Comparison of ENCODE assay signal across 8 mouse cellular contexts in genomic region chr13:9276322-9276855, GRCm38 (mm10). TPM values are rescaled to one million over a fixed set of nuclear protein-coding genes. Genes with fewer than 3 reads are reported as not detected.
DNase-seq lines count a peak whose midpoint lies in the region; ATAC-seq and TF ChIP-seq lines count a peak whose summit lies in the region.

TSS of gene Dip2c (plus strand) at chr13:9276528.

- H3K9me3 ChIP-seq in forebrain, embryonic 14.5 days (replicated peaks; ENCODE audit: control insufficient read depth, low read length), result no peaks in the 10 kb centered on the region
- H3K9me3 ChIP-seq in liver, embryonic 16.5 days (replicated peaks; ENCODE audit: control insufficient read depth, low read length), result no peaks in the 10 kb centered on the region
- no peaks in the 10 kb centered on the region for H3K9me3 ChIP-seq in neural tube, embryonic 14.5 days (ENCODE audit: control insufficient read depth, low read length)

- no peaks in the 10 kb centered on the region for H3K27me3 ChIP-seq in forebrain, embryonic 14.5 days (replicated peaks; ENCODE audit: control insufficient read depth, insufficient read depth, low read length)
- peaks cover 17% of the 10 kb centered on the region for H3K27me3 ChIP-seq in liver, embryonic 16.5 days (ENCODE audit: control insufficient read depth, insufficient read depth, low read depth, low read length)
- H3K27me3 ChIP-seq in neural tube, embryonic 14.5 days (ENCODE audit: control insufficient read depth, insufficient read depth, low read length), result no peaks in the 10 kb centered on the region
- no peaks in the 10 kb centered on the region for H3K27me3 ChIP-seq in testis, adult 2 months (ENCODE audit: control insufficient read depth, insufficient read depth, low read length)

- peaks cover 16% of the 10 kb centered on the region for H3K4me1 ChIP-seq in forebrain, embryonic 14.5 days (ENCODE audit: control insufficient read depth, insufficient read depth, low read length)
- H3K4me1 ChIP-seq in liver, embryonic 16.5 days (ENCODE audit: control insufficient read depth, low read depth, low read length), result no peaks in the 10 kb centered on the region; the same call in 1 of the 2 replicates
- H3K4me1 ChIP-seq in neural tube, embryonic 14.5 days (ENCODE audit: control insufficient read depth, insufficient read depth, low read length), result peaks cover 11% of the 10 kb centered on the region
- peaks cover 3% of the 10 kb centered on the region for H3K4me1 ChIP-seq in testis, adult 2 months (ENCODE audit: control insufficient read depth, insufficient read depth, low read length)

- H3K9ac ChIP-seq in forebrain, embryonic 14.5 days (ENCODE audit: low read length), result peak within 1 kb of the TSS; percentile 98
- peak within 1 kb of the TSS; percentile 62 for H3K9ac ChIP-seq in liver, embryonic 16.5 days (ENCODE audit: low read depth, low read length)
- peak within 1 kb of the TSS; percentile 97 for H3K9ac ChIP-seq in neural tube, embryonic 14.5 days (replicated peaks; ENCODE audit: low read depth, low read length)

- peak; percentile 83 for ATAC-seq in CD4-positive, CD25-positive, alpha-beta regulatory T cell, adult 4 months
- ATAC-seq in forebrain, embryonic 14.5 days, result peak; percentile 94
- ATAC-seq in liver, embryonic 16.5 days (ENCODE audit: low read depth), result peak; percentile 89
- peak; percentile 94 for ATAC-seq in neural tube, embryonic 14.5 days (ENCODE audit: low read depth)

- WGBS in forebrain, embryonic 14.5 days, result under 1% methylated on average over 64 of the region's 67 CpGs
- WGBS in large intestine, adult 2 months, result 1% methylated on average over 67 of the region's 67 CpGs
- WGBS in liver, embryonic 16.5 days (ENCODE audit: insufficient replicate concordance), result under 1% methylated on average over 67 of the region's 67 CpGs
- under 1% methylated on average over 52 of the region's 67 CpGs for WGBS in neural tube, embryonic 14.5 days

- intact Hi-C loops in heart, postnatal 14 days (cut with DNase I), result loop anchor here (2.0 to 10.0 kb wide), 2 partner anchors 188 to 488 kb away; partner anchors contain the start of gene Zmynd11

- peak within 1 kb of the TSS; percentile 94 for H3K4me3 ChIP-seq in forebrain, embryonic 14.5 days (ENCODE audit: low read depth, low read length)
- peak within 1 kb of the TSS; percentile 68 for H3K4me3 ChIP-seq in liver, embryonic 16.5 days (ENCODE audit: low read depth, low read length)
- H3K4me3 ChIP-seq in neural tube, embryonic 14.5 days (ENCODE audit: low read depth, low read length), result peak within 1 kb of the TSS; percentile 93
- H3K4me3 ChIP-seq in testis, adult 2 months (ENCODE audit: control insufficient read depth, low read depth, low read length), result peak within 1 kb of the TSS; percentile 94

- peak within 1 kb of the TSS; percentile 98 for H3K27ac ChIP-seq in forebrain, embryonic 14.5 days (ENCODE audit: low read depth, low read length)
- H3K27ac ChIP-seq in liver, embryonic 16.5 days (ENCODE audit: low read length), result no peak within 1 kb of the TSS
- H3K27ac ChIP-seq in neural tube, embryonic 14.5 days (ENCODE audit: low read depth, low read length), result peak within 1 kb of the TSS; percentile 99
- peak within 1 kb of the TSS; percentile 90 for H3K27ac ChIP-seq in testis, adult 2 months (ENCODE audit: control insufficient read depth, insufficient read depth, low read depth, low read length)

- TF ChIP-seq CTCF in testis, adult 2 months (IDR thresholded peaks at IDR 0.05; ENCODE audit: control insufficient read depth, insufficient read depth, insufficient replicate concordance, low read depth, low read length), result no peak

- H3K4me2 ChIP-seq in forebrain, embryonic 14.5 days (ENCODE audit: low read length), result peak within 1 kb of the TSS; percentile 72
- H3K4me2 ChIP-seq in liver, embryonic 16.5 days (ENCODE audit: low read depth, low read length), result peak within 1 kb of the TSS; percentile 69
- peak within 1 kb of the TSS; percentile 65 for H3K4me2 ChIP-seq in neural tube, embryonic 14.5 days (ENCODE audit: low read depth, low read length)

- H3K36me3 ChIP-seq in forebrain, embryonic 14.5 days (ENCODE audit: control insufficient read depth, insufficient read depth, low read length), result no peaks in the 10 kb centered on the region
- H3K36me3 ChIP-seq in liver, embryonic 16.5 days (ENCODE audit: control insufficient read depth, insufficient read depth), result no peaks in the 10 kb centered on the region
- H3K36me3 ChIP-seq in neural tube, embryonic 14.5 days (ENCODE audit: control insufficient read depth, insufficient read depth, low read length), result no peaks in the 10 kb centered on the region
- no peaks in the 10 kb centered on the region for H3K36me3 ChIP-seq in testis, adult 2 months (ENCODE audit: control insufficient read depth, insufficient read depth, low read length)

- peak; percentile 50 for DNase-seq in c-Kit-positive CD71-positive TER-119-negative erythroid progenitor cells, embryonic 14.5 days (ENCODE audit: low read depth)
- peak; percentile 94 for DNase-seq in forebrain, embryonic 14.5 days (ENCODE audit: low spot score)
- peak; percentile 94 to 96 for DNase-seq in heart, postnatal 14 days
- DNase-seq in large intestine, adult 2 months (ENCODE audit: low read depth, low spot score), result peak; percentile 61

- TF ChIP-seq POLR2A in testis, adult 2 months (IDR thresholded peaks at IDR 0.05; ENCODE audit: control insufficient read depth, low read depth, low read length), result peak; percentile 39; the same call in 1 of the 2 replicates

RNA-seq across cellular contexts. Expression of gene Dip2c, which starts in this region (rescaled TPM):
- 1 to 10 TPM in 1 of 2 experiments, under 1 TPM in 1; 0.47 to 1.1 TPM for polyA plus RNA-seq in CD4-positive, CD25-positive, alpha-beta regulatory T cell, adult 4 months (2017; shearing (Covaris generic))
- 13.2 and 15.6 TPM in 2 replicates for polyA plus RNA-seq in forebrain, embryonic 14.5 days (2014; fragmentation: Nextera tagmentation; extraction: Ambion mirVana)
- total RNA-seq in heart, postnatal 14 days (2021), result 10 to 100 TPM; 43.7 to 49.2 TPM
- 3.1 and 5.4 TPM in 2 replicates for polyA plus RNA-seq in large intestine, adult 2 months (2012; rRNA removed)
- 0.56 and 0.58 TPM in 2 replicates for polyA plus RNA-seq in liver, embryonic 16.5 days (2015; fragmentation: Nextera tagmentation; extraction: Ambion mirVana)
- 23.7 and 24.0 TPM in 2 replicates for polyA plus RNA-seq in neural tube, embryonic 14.5 days (2014; fragmentation: Nextera tagmentation; extraction: Ambion mirVana)
- 4.0 and 4.4 TPM in 2 replicates for polyA plus RNA-seq in testis, adult 2 months (2012; rRNA removed)

Comparison
In these comparisons a context has a peak if more than half of its experiments do, and no peak if none do; other contexts are left out.
1. Peak in ATAC-seq, H3K4me3 ChIP-seq, H3K9ac ChIP-seq and H3K4me2 ChIP-seq in liver, embryonic 16.5 days; RNA of the gene not detected or under 1 TPM.